Mouse (Mus musculus) intestine, postnatal 0 days (tissue): ENCODE results near the gene Cptp. TPM values are rescaled to one million over a fixed set of nuclear protein-coding genes. Genes with fewer than 3 reads are reported as not detected.

Experiments
- ATAC-seq: fragments of 200-750 bp; cut with Nextera tagmentation; 2 replicates; pipeline ENCODE4 v1.8.0; 2017; ENCODE audit warnings: mild to moderate bottlenecking, moderate TSS enrichment, moderate library complexity
- H3K27ac ChIP-seq: fragments of 300-500 bp; sonication (generic); 2 replicates; pipeline ENCODE4 v1.5.1; 2014; ENCODE audit warnings: mild to moderate bottlenecking, low read depth, low read length, moderate library complexity
- H3K27me3 ChIP-seq: fragments of 300-500 bp; sonication (generic); replicated peaks from 2 replicates; pipeline ENCODE4 v1.6.1; 2014; ENCODE audit warnings: low read length, mixed read lengths; ENCODE audit not compliant: control insufficient read depth, insufficient read depth
- H3K36me3 ChIP-seq: fragments of 300-500 bp; sonication (generic); 2 replicates; pipeline ENCODE4 v1.6.1; 2014; ENCODE audit warnings: mild to moderate bottlenecking, moderate library complexity; ENCODE audit not compliant: control insufficient read depth, insufficient read depth
- H3K4me1 ChIP-seq: fragments of 300-500 bp; sonication (generic); replicated peaks from 2 replicates; pipeline ENCODE4 v1.6.1; 2014; ENCODE audit warnings: antibody characterized with exemption, low read length, mixed read lengths; ENCODE audit not compliant: control insufficient read depth, insufficient read depth
- H3K4me2 ChIP-seq: fragments of 300-500 bp; sonication (generic); replicated peaks from 2 replicates; pipeline ENCODE4 v1.6.1; 2014; ENCODE audit warnings: low read depth, mild to moderate bottlenecking, moderate library complexity
- H3K4me3 ChIP-seq: fragments of 300-500 bp; sonication (generic); 2 replicates; pipeline ENCODE4 v1.5.1; 2014; ENCODE audit warnings: low read depth, low read length
- H3K9ac ChIP-seq: fragments of 300-500 bp; sonication (generic); 2 replicates; pipeline ENCODE4 v1.6.1; 2014; ENCODE audit warnings: mild to moderate bottlenecking, low read depth, low read length
- H3K9me3 ChIP-seq: fragments of 300-500 bp; sonication (generic); 2 replicates; pipeline ENCODE4 v1.6.1; 2016; ENCODE audit warnings: mixed run types; ENCODE audit not compliant: control insufficient read depth
- CTCF ChIP-seq: sonication (generic); IDR thresholded peaks from 2 replicates; pipeline ENCODE4 v1.5.1; 2016; ENCODE audit warnings: low read depth, mild to moderate bottlenecking, control low read depth, antibody characterized with exemption, moderate library complexity
- WGBS: fragments of 180-500 bp; shearing (Covaris S2); extraction: QIAGEN DNeasy Blood & Tissue Kit; methylation state at CpG from one replicate; pipeline ENCODE4 v1.1.7; 2014; 5-methylcytosine and 5-hydroxymethylcytosine counted together
- polyA plus RNA-seq: library from polyadenylated mRNA; unstranded; fragments of >200 nt; fragmentation: Nextera tagmentation; extraction: Ambion mirVana; gene quantifications from 2 replicates; pipeline ENCODE4 v1.2.1, GENCODE M21; 2015

The Cptp gene
- polyA plus RNA-seq, 1 experiment from 2014 or later: 19.2 TPM

DNA sequence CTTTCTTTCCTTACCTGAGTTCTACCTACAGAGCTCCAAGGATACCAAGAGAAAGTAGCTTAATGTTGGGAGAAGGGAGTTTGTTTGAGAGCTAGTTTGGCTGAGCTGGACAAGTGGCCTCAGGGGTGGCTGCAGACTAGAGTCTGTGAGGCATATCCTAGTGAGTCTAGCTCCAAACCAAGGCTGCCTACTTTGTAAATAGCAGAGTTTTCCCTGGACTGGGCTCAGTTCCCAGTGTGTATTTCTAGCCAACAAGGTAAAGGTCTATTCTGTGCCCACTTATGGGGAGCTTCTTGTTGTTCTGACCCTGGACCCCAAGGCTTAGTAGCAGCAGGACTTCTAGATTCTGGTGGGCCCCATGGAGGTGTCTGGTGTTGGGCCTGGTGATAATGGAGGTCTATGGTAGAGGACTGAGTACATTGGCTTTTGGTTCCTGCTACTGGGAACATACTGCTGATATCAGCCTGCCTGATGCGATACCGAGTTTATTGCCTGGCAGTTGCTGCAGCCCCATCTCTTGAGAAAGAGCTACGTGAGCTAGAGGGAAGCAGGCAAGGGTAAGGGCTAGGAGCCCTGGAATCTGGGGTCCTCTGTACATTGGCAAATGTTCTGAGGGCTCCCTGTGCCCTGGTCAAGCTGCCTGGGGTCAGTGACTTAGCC is 19.3 kb downstream of the Cptp start:
- Histone ChIP-seq H3K9ac (no peak overlapping the region), H3K4me3 (no peak overlapping the region), H3K4me1 (peaks cover 6% of the 10 kb centered on the region; the same call in 1 of the 2 replicates), H3K4me2 (peak overlapping the region; percentile 9; the same call in 1 of the 2 replicates), H3K9me3 (no peaks in the 10 kb centered on the region), H3K27me3 (no peaks in the 10 kb centered on the region), H3K27ac (no peak overlapping the region; the same call in 1 of the 2 replicates), H3K36me3 (peaks cover 12% of the 10 kb centered on the region; the same call in 1 of the 2 replicates)
- no peak for ATAC-seq
- no peak for TF ChIP-seq CTCF
- 56% methylated on average over 3 of the region's 3 CpGs for WGBS

DNA sequence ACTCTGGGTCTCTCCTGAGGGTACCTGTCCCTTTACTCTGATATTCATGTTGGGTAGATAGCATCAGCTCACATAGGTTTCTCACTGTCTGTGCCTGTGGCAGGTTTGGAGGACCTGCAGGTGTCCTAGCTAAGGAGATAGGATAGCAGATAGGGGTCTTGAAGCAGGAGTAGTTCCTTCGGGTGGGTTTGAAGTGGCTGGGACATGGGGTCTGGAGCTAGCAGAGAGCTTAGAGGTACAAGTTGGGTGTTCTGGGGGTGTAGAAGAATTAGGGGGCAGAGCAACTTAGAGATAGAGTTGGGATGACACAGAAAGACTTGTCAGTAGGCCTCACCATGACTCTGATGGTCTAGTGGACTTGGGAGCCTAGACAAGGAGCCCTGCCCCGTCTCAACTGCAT is 19.8 kb downstream of the Cptp start:
- Histone ChIP-seq H3K9ac (no peak overlapping the region), H3K36me3 (peaks cover 7% of the 10 kb centered on the region; the same call in 1 of the 2 replicates), H3K4me2 (peak overlapping the region; percentile 98; the same call in 1 of the 2 replicates), H3K4me3 (no peak overlapping the region), H3K9me3 (no peaks in the 10 kb centered on the region), H3K4me1 (peaks cover 6% of the 10 kb centered on the region; the same call in 1 of the 2 replicates), H3K27ac (no peak overlapping the region; the same call in 1 of the 2 replicates), H3K27me3 (no peaks in the 10 kb centered on the region)
- no peak for ATAC-seq
- TF ChIP-seq CTCF: no peak
- 82% methylated on average over 2 of the region's 2 CpGs for WGBS

DNA sequence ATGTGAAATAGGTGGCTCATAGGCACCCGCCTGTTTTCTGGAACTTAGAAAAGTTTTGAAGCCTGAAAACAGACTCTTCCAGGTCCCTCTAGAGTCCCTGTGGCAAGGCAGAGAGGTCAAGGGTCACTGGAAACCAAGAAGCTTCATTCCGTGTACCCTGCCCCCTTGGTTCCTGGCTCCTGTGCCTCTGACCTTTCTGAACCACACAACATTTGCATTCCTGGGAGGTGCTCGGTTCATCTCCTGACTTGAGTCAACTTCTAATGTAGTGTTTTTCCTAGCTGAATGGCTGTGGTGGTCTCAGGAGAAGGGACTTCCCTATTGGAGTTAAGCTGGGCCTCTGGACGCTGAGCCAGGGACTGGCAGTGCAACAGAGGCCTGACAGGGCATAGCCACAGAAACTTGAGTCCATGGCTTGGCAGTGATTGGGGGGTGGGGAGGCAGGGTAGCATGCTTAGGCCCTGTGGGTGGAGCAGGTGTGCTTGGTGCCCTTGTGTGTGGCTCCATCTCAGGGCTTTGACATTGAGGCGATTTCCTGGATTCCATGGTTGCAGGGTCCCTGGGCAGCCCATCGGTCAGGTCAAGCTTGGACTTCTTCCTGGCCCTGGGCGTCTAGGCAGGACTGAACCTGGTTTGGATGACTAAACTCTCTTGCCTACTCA is 20.7 kb downstream of the Cptp start:
- H3K27me3 ChIP-seq: no peaks in the 10 kb centered on the region
- peak overlapping the region; percentile 75 for H3K4me3 ChIP-seq
- no peak for TF ChIP-seq CTCF
- H3K9me3 ChIP-seq: no peaks in the 10 kb centered on the region
- peak overlapping the region; percentile 87 for H3K9ac ChIP-seq
- H3K27ac ChIP-seq: no peak overlapping the region
- WGBS: 57% methylated on average over 7 of the region's 7 CpGs
- no peaks in the 10 kb centered on the region; the same call in 1 of the 2 replicates for H3K36me3 ChIP-seq
- no peak for ATAC-seq
- H3K4me2 ChIP-seq: peak overlapping the region; percentile 98
- H3K4me1 ChIP-seq: peaks cover 6% of the 10 kb centered on the region; the same call in 1 of the 2 replicates

DNA sequence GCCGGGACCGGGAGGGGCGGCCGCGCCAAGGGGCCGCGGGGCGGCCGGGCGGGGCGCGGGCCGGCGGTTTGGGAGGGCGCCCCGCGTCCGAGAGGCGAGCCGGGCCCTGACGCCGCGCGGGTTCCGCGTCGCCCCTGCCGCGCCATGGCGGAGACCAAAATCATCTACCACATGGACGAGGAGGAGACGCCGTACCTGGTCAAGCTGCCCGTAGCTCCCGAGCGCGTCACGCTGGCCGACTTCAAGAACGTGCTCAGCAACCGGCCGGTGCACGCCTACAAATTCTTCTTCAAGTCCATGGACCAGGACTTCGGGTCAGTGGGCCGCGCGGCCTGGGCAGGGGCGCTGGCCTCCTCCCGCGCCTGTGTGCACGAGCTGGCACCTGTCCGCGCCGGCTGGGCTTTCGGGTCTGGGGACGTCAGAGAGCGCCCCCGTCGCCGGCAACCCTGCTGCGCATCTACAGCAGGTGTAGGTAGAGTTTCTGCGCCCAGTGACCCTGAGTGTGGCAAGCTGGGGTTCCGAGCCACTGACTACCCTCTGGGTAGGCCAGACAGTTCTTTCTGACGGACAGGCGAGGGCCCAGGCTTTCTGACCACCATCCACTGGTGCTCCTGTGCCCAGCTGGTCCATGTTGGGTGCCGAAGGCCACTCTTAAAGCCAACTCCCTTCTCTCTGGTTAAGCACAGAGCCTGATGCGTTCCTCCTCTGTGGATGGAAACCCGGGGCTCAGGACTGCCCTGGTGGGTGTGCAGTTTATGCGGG is 21.5 kb downstream of the Cptp start:
- WGBS: 1% methylated on average over 55 of the region's 69 CpGs
- Histone ChIP-seq H3K4me1 (peaks cover 6% of the 10 kb centered on the region; the same call in 1 of the 2 replicates), H3K27ac (peak overlapping the region; percentile 65), H3K36me3 (peaks cover 1% of the 10 kb centered on the region; the same call in 1 of the 2 replicates), H3K9me3 (no peaks in the 10 kb centered on the region), H3K9ac (peak overlapping the region; percentile 87), H3K27me3 (no peaks in the 10 kb centered on the region), H3K4me3 (peak overlapping the region; percentile 75), H3K4me2 (peak overlapping the region; percentile 98)
- peak; percentile 40 for ATAC-seq
- peak; percentile 31 for TF ChIP-seq CTCF

DNA sequence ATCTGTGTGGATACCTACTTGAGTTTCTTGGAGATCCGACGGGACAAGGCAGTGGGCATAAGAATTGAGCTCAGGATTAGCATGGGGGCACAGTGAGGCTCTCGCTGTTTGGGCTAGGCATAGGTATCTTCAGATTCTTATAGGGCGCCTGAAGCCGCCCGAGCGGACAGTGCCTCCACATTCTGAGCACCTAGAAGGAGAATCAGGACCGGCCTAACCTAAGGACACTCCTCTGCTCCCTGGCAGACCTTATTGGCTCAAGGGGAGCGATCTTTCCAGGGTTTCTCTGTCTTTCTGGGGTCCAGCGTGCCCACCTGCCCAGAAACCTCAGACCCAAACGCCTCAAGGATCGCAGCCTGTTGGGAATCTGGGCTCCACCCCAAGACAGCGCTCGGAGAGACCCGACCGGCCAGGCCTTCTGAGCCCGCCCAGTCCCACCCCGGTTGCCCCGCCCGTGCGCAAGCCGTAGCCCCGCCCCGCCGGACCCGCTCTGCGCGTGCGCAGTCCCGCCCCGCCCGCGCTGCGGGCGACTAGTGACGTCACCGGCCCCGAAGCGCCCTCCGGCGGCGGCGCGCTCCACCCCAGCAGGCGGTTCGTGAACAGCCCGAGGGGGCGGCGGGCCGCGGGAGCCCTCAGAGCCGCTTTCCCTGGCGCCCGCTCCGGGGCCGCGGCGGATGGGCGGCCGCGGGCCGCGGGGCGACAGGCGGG is 22.2 kb downstream of the Cptp start, which contains the start of gene Dvl1:
Dvl1 (plus strand) TSS at position 532 of the 708 bp plus-strand sequence.
- peak; percentile 87 for ATAC-seq
- 2% methylated on average over 36 of the region's 65 CpGs for WGBS
- Histone ChIP-seq H3K9me3 (no peaks in the 10 kb centered on the region), H3K27ac (peak within 1 kb of the TSS; percentile 65), H3K9ac (peak within 1 kb of the TSS; percentile 87), H3K4me1 (peaks cover 6% of the 10 kb centered on the region; the same call in 1 of the 2 replicates), H3K27me3 (no peaks in the 10 kb centered on the region), H3K4me3 (peak within 1 kb of the TSS; percentile 75), H3K36me3 (peaks cover 5% of the 10 kb centered on the region; the same call in 1 of the 2 replicates), H3K4me2 (peak within 1 kb of the TSS; percentile 98)
- TF ChIP-seq CTCF: peak; percentile 67
